Mouse (Mus musculus) left cerebral cortex, adult 8-10 months (tissue): ENCODE results near the gene Atp8a2. TPM values are rescaled to one million over a fixed set of nuclear protein-coding genes. Genes with fewer than 3 reads are reported as not detected.
A peak's percentile ranks its signal among the peaks of the same experiment; 100 is the strongest.

Experiments
- DNase-seq, 2 experiments: peaks; one replicate each; pipeline ENCODE4 v3.0.0; 2022; ENCODE audit warnings: low spot score in 2 of 2
- microRNA-seq, 2 experiments: library from miRNA; unstranded; fragments of <30 nt; microRNA quantifications; one replicate each; pipeline ENCODE4 v1.2.0; 2022
- total RNA-seq, 4 experiments: library from RNA; stranded (reverse); gene quantifications; 2 replicates each; pipeline ENCODE4 v1.2.4; 2022

The Atp8a2 gene
- total RNA-seq, 4 experiments from 2014 or later: 54.2 to 72.9 (median 63.0) TPM

GRCm38 (mm10) chr14:59612920-59613625, 583.9 kb downstream of the Atp8a2 start:
- no peak for DNase-seq

- no peak for DNase-seq
Measured at GRCm38 (mm10) chr14:59607021-59607420, 590.0 kb downstream of the Atp8a2 start.

GRCm38 (mm10) chr14:59605671-59606353, 591.2 kb downstream of the Atp8a2 start:
- DNase-seq: peak; percentile 33 to 52

- no peak for DNase-seq
Measured at GRCm38 (mm10) chr14:59604002-59604645, 592.9 kb downstream of the Atp8a2 start.

- no peak for DNase-seq
Measured at GRCm38 (mm10) chr14:59598260-59598627, 598.7 kb downstream of the Atp8a2 start.

- peak; percentile 88 to 100 for DNase-seq
Measured at GRCm38 (mm10) chr14:59597398-59598259, 599.4 kb downstream of the Atp8a2 start, which contains the start of gene Cdadc1. Cdadc1 (minus strand) TSS chr14:59597959.

- DNase-seq: no peak
Measured at GRCm38 (mm10) chr14:59594988-59595387, 602.0 kb downstream of the Atp8a2 start.

GRCm38 (mm10) chr14:59592593-59592992, 604.4 kb downstream of the Atp8a2 start:
- DNase-seq: no peak

- DNase-seq: no peak
Measured at GRCm38 (mm10) chr14:59591901-59592300, 605.1 kb downstream of the Atp8a2 start.

- DNase-seq: no peak
Measured at GRCm38 (mm10) chr14:59590614-59591013, 606.4 kb downstream of the Atp8a2 start.

Small RNA genes lying within 50 kb of the gene (microRNA-seq; reads per million reads assigned to microRNA genes)
- 0 reads per million in 2 experiments for gene Mir719

Other genes starting within 250 kb of the Atp8a2 start
- under 1 TPM in 1 of 4 experiments, not detected in 3; 0.26 TPM for gene Nupl1, start 54.3 kb upstream of the Atp8a2 start, total RNA-seq
- gene Gm49336, start 54.3 kb upstream of the Atp8a2 start, total RNA-seq: 10 to 100 TPM; 59.5 to 71.7 (median 65.4) TPM
- 100 to 1,000 TPM; 109 to 113 (median 110) TPM for gene Mtmr6, start 68.0 kb upstream of the Atp8a2 start, total RNA-seq
- 10 to 100 TPM; 38.0 to 42.7 (median 40.8) TPM for gene Amer2, start 176.1 kb upstream of the Atp8a2 start, total RNA-seq